Comparison of ENCODE assay signal across 8 mouse cellular contexts in the genomic region with DNA sequence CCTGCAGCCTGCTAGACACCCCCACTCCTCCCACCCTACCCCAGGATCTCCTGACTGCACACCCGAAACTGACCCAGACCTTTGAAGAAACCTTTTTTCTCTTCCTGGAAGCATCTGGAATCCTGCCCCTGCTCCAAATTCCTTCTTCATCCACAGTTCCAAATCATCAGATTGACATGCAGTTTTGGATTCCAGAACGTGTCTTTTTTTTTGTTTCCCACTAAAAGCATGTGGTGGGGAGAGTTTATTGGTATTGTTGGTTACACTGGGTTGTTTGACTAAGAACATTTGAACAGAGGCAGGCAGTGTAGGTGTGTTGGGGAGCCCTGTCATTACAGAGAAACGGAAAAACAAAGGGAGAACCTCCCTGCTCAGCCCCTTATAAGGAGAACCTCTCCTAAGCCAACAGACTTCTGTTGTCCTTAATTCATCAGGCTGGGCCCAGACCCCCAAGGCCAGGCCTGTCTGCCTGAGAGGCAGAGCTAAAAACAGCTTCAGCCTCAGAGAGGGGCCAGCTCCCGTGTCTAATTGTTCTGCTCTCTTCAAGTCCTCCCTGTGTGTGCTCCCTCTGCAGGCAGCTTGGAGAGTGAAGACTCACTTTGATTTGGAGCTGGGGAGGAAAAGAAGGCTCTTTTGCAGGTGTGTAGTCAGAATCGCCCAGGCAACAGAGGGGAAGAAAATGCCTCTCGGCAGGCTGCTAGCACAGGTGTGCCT.
DNase-seq lines count a peak whose midpoint lies in the region; ATAC-seq and TF ChIP-seq lines count a peak whose summit lies in the region.

No protein-coding gene starts in this region.

- dilution Hi-C loops in CH12.LX (cut with MboI; ENCODE audit: extremely low pct_ligation_motif_present, extremely low pct_unique_long_range_greater_than_20kb, low sequenced_read_pairs) = no loop called here

- DNase-seq in 3T3-L1 (ENCODE audit: low read depth, low spot score) = peak; percentile 61
- DNase-seq in CH12.LX (ENCODE audit: extremely low read depth) = peak; percentile 29
- DNase-seq in embryonic facial prominence, embryonic 14.5 days (ENCODE audit: low spot score) = peak; percentile 90
- peak; percentile 67 for DNase-seq in hindbrain, postnatal 0 days (ENCODE audit: low spot score)
- DNase-seq in retina, embryonic 14.5 days (ENCODE audit: low spot score) = peak; percentile 53
- no peak for DNase-seq in thymus, postnatal 4 days
- DNase-seq in thymus, postnatal 14 days = no peak

- WGBS in embryonic facial prominence, embryonic 14.5 days = 23% methylated on average over 6 of the region's 6 CpGs
- 38% methylated on average over 6 of the region's 6 CpGs for WGBS in hindbrain, postnatal 0 days
- WGBS in limb, embryonic 12.5 days = 36% methylated on average over 6 of the region's 6 CpGs

- H3K4me2 ChIP-seq in CH12.LX (ENCODE audit: insufficient read depth, low read depth, poor library complexity, severe bottlenecking) = no peak overlapping the region
- no peak overlapping the region for H3K4me2 ChIP-seq in embryonic facial prominence, embryonic 14.5 days (ENCODE audit: low read depth, low read length)
- no peak overlapping the region for H3K4me2 ChIP-seq in hindbrain, postnatal 0 days (ENCODE audit: low read depth, low read length)
- no peak overlapping the region for H3K4me2 ChIP-seq in limb, embryonic 12.5 days

- TF ChIP-seq RAD21 in CH12.LX (IDR thresholded peaks at IDR 0.05; ENCODE audit: low read depth, low read length) = no peak; the same call in 1 of the 2 replicates

- H3K79me2 ChIP-seq in CH12.LX (replicated peaks; ENCODE audit: control insufficient read depth, extremely low read depth, insufficient read depth, poor library complexity, severe bottlenecking) = no peaks in the 10 kb centered on the region

- no peaks in the 10 kb centered on the region for H3K9me3 ChIP-seq in CH12.LX (replicated peaks; ENCODE audit: low read length)
- H3K9me3 ChIP-seq in embryonic facial prominence, embryonic 14.5 days (ENCODE audit: control insufficient read depth, low read length) = no peaks in the 10 kb centered on the region
- H3K9me3 ChIP-seq in hindbrain, postnatal 0 days (ENCODE audit: low read length) = no peaks in the 10 kb centered on the region
- no peaks in the 10 kb centered on the region for H3K9me3 ChIP-seq in limb, embryonic 12.5 days

- TF ChIP-seq POLR2A in CH12.LX (IDR thresholded peaks at IDR 0.05; ENCODE audit: low read depth, low read length) = no peak

- H3K4me1 ChIP-seq in CH12.LX (ENCODE audit: control insufficient read depth in 1 of 2, insufficient read depth in 2 of 2) = peaks cover 8 to 35% of the 10 kb centered on the region in 2 experiments
- H3K4me1 ChIP-seq in embryonic facial prominence, embryonic 14.5 days (ENCODE audit: control insufficient read depth, insufficient read depth, low read length) = peaks cover 12% of the 10 kb centered on the region; the same call in 1 of the 2 replicates
- H3K4me1 ChIP-seq in hindbrain, postnatal 0 days (ENCODE audit: insufficient read depth, low read length) = no peaks in the 10 kb centered on the region
- peaks cover 10% of the 10 kb centered on the region for H3K4me1 ChIP-seq in limb, embryonic 12.5 days (replicated peaks)

- no peaks in the 10 kb centered on the region for H3K36me3 ChIP-seq in CH12.LX (replicated peaks in 1 of 2; ENCODE audit: control insufficient read depth in 1 of 2, insufficient read depth in 1 of 2, low read length in 1 of 2)
- no peaks in the 10 kb centered on the region for H3K36me3 ChIP-seq in embryonic facial prominence, embryonic 14.5 days (ENCODE audit: control insufficient read depth, insufficient read depth, low read length)
- no peaks in the 10 kb centered on the region for H3K36me3 ChIP-seq in hindbrain, postnatal 0 days (ENCODE audit: insufficient read depth, low read length)
- H3K36me3 ChIP-seq in limb, embryonic 12.5 days = no peaks in the 10 kb centered on the region

- in situ Hi-C loops in CH12.LX (cut with MboI; ENCODE audit: low pct_ligation_motif_present, low pct_unique_long_range_greater_than_20kb, low sequenced_read_pairs) = no loop called here

- no peak overlapping the region for H3K27ac ChIP-seq in CH12.LX (ENCODE audit: insufficient read depth, low read depth)
- peak overlapping the region; percentile 74 for H3K27ac ChIP-seq in embryonic facial prominence, embryonic 14.5 days (replicated peaks; ENCODE audit: low read depth, low read length)
- H3K27ac ChIP-seq in hindbrain, postnatal 0 days = no peak overlapping the region
- peak overlapping the region; percentile 68 for H3K27ac ChIP-seq in limb, embryonic 12.5 days

- no peak overlapping the region for H3K4me3 ChIP-seq in CH12.LX (replicated peaks in 1 of 3; ENCODE audit: low read depth in 2 of 3, low read length in 2 of 3, poor library complexity in 1 of 3)
- H3K4me3 ChIP-seq in embryonic facial prominence, embryonic 14.5 days (ENCODE audit: low read depth, low read length) = no peak overlapping the region
- H3K4me3 ChIP-seq in hindbrain, postnatal 0 days (ENCODE audit: low read length) = no peak overlapping the region
- H3K4me3 ChIP-seq in limb, embryonic 12.5 days (replicated peaks) = no peak overlapping the region

- no peaks in the 10 kb centered on the region for H3K27me3 ChIP-seq in CH12.LX (replicated peaks)
- no peaks in the 10 kb centered on the region for H3K27me3 ChIP-seq in embryonic facial prominence, embryonic 14.5 days (replicated peaks; ENCODE audit: control insufficient read depth, insufficient read depth, low read length)
- H3K27me3 ChIP-seq in hindbrain, postnatal 0 days (ENCODE audit: insufficient read depth, low read length) = no peaks in the 10 kb centered on the region
- H3K27me3 ChIP-seq in limb, embryonic 12.5 days = no peaks in the 10 kb centered on the region

- TF ChIP-seq EP300 in CH12.LX (IDR thresholded peaks at IDR 0.05; ENCODE audit: low read length) = no peak

- peak; percentile 87 for ATAC-seq in embryonic facial prominence, embryonic 14.5 days (ENCODE audit: low read depth)
- peak; percentile 59; the same call in 1 of the 2 replicates for ATAC-seq in hindbrain, postnatal 0 days
- ATAC-seq in limb, embryonic 12.5 days (ENCODE audit: insufficient number of reproducible peaks, insufficient read depth, low FRiP score, low TSS enrichment, low read depth) = no peak

- peak in 1 of 2 experiments; percentile 29; a peak in 2 of 4 replicates for TF ChIP-seq CTCF in CH12.LX (conservative IDR thresholded peaks at IDR 0.05 in 1 of 2, IDR thresholded peaks at IDR 0.05 in 1 of 2; ENCODE audit: low read depth in 2 of 2, low read length in 2 of 2)
- peak; percentile 63 for TF ChIP-seq CTCF in hindbrain, postnatal 0 days (IDR thresholded peaks at IDR 0.05; ENCODE audit: low read depth)

- H3K9ac ChIP-seq in CH12.LX (ENCODE audit: insufficient read depth, low read depth) = no peak overlapping the region
- H3K9ac ChIP-seq in embryonic facial prominence, embryonic 14.5 days (ENCODE audit: low read depth, low read length) = no peak overlapping the region
- H3K9ac ChIP-seq in hindbrain, postnatal 0 days (replicated peaks; ENCODE audit: low read length) = no peak overlapping the region
- H3K9ac ChIP-seq in limb, embryonic 12.5 days (replicated peaks) = no peak overlapping the region

TF ChIP-seq in CH12.LX, 34 proteins besides CTCF, POLR2A, EP300 and RAD21:
- no peak for TF ChIP-seq ELF1 (IDR thresholded peaks at IDR 0.05; ENCODE audit: low read depth, low read length)
- TF ChIP-seq SMC3 (IDR thresholded peaks at IDR 0.05; ENCODE audit: low read depth, low read length) = peak; percentile 20

Comparison
In these comparisons a context has a peak if more than half of its experiments do, and no peak if none do; other contexts are left out.
1. DNase-seq: peak in 3T3-L1 (single experiment), CH12.LX (single experiment), embryonic facial prominence, embryonic 14.5 days (single experiment), hindbrain, postnatal 0 days (single experiment) and retina, embryonic 14.5 days (single experiment); none in thymus, postnatal 4 days (single experiment) and thymus, postnatal 14 days (single experiment).
2. H3K27ac ChIP-seq: peak in embryonic facial prominence, embryonic 14.5 days (single experiment) and limb, embryonic 12.5 days (single experiment); none in CH12.LX (single experiment) and hindbrain, postnatal 0 days (single experiment).